Mouse (Mus musculus) kidney, embryonic 16.5 days (tissue): ENCODE results near the gene Mtf1. TPM values are rescaled to one million over a fixed set of nuclear protein-coding genes. Genes with fewer than 3 reads are reported as not detected.

Experiments used
- ATAC-seq: fragments of 200-750 bp; cut with Nextera tagmentation; 2 replicates; pipeline ENCODE4 v1.8.0; 2017; ENCODE audit warnings: moderate TSS enrichment; ENCODE audit not compliant: low FRiP score, low TSS enrichment
- H3K27ac ChIP-seq: fragments of 300-500 bp; sonication (generic); 2 replicates; pipeline ENCODE4 v1.5.1; 2014; ENCODE audit warnings: low read length
- H3K27me3 ChIP-seq: fragments of 300-500 bp; sonication (generic); 2 replicates; pipeline ENCODE4 v1.6.1; 2014; ENCODE audit warnings: low read length, control low read depth, mixed read lengths; ENCODE audit not compliant: insufficient read depth
- H3K36me3 ChIP-seq: fragments of 300-500 bp; sonication (generic); 2 replicates; pipeline ENCODE4 v1.6.1; 2014; ENCODE audit warnings: low read length, control low read depth, mixed read lengths; ENCODE audit not compliant: insufficient read depth
- H3K4me1 ChIP-seq: fragments of 300-500 bp; sonication (generic); 2 replicates; pipeline ENCODE4 v1.6.1; 2014; ENCODE audit warnings: low read length, control low read depth, mixed read lengths; ENCODE audit not compliant: insufficient read depth
- H3K4me2 ChIP-seq: fragments of 300-500 bp; sonication (generic); replicated peaks from 2 replicates; pipeline ENCODE4 v1.6.1; 2014; ENCODE audit warnings: low read depth, low read length
- H3K4me3 ChIP-seq: fragments of 300-500 bp; sonication (generic); 2 replicates; pipeline ENCODE4 v1.5.1; 2014; ENCODE audit warnings: mild to moderate bottlenecking, low read length
- H3K9ac ChIP-seq: fragments of 300-500 bp; sonication (generic); replicated peaks from 2 replicates; pipeline ENCODE4 v1.6.1; 2014; ENCODE audit warnings: low read length
- H3K9me3 ChIP-seq: fragments of 300-500 bp; sonication (generic); 2 replicates; pipeline ENCODE4 v1.6.1; 2016; ENCODE audit warnings: low read length, control low read depth
- whole genome bisulfite sequencing: fragments of 180-500 bp; shearing (Covaris S2); extraction: QIAGEN DNeasy Blood & Tissue Kit; methylation state at CpG from one replicate; pipeline ENCODE4 v1.1.7; 2014; 5-methylcytosine and 5-hydroxymethylcytosine counted together
- polyA plus RNA-seq: library from polyadenylated mRNA; unstranded; fragments of >200 nt; fragmentation: Nextera tagmentation; extraction: Ambion mirVana; gene quantifications from 2 replicates; pipeline ENCODE4 v1.2.1, GENCODE M21; 2015

Mtf1 gene
- polyA plus RNA-seq, 1 experiment from 2014 or later = 14.0 TPM

- no peaks in the 10 kb centered on the region for H3K9me3 ChIP-seq
- H3K36me3 ChIP-seq = no peaks in the 10 kb centered on the region
- H3K4me1 ChIP-seq = peaks cover 8% of the 10 kb centered on the region
- ATAC-seq = no peak
- H3K9ac ChIP-seq = no peak overlapping the region
- 69% methylated on average over 13 of the region's 13 CpGs for WGBS
- H3K4me2 ChIP-seq = no peak overlapping the region; the same call in 1 of the 2 replicates
- H3K4me3 ChIP-seq = no peak overlapping the region
- H3K27me3 ChIP-seq = no peaks in the 10 kb centered on the region
- 0 out of 2 replicates have a peak overlapping the region, but pooled peaks have one; percentile 24 for H3K27ac ChIP-seq
Measured at GRCm38 (mm10) chr4:124768963-124769591, 32.8 kb upstream of the Mtf1 start.

GRCm38 (mm10) chr4:124770624-124771023 is 31.3 kb upstream of the Mtf1 start:
- WGBS = 66% methylated on average over 5 of the region's 5 CpGs
- Histone ChIP-seq H3K4me2 (no peak overlapping the region), H3K9me3 (no peaks in the 10 kb centered on the region), H3K4me3 (no peak overlapping the region), H3K9ac (no peak overlapping the region), H3K36me3 (no peaks in the 10 kb centered on the region), H3K4me1 (peaks cover 8% of the 10 kb centered on the region), H3K27me3 (no peaks in the 10 kb centered on the region), H3K27ac (no peak overlapping the region)
- no peak for ATAC-seq

GRCm38 (mm10) chr4:124772125-124772524 is 29.8 kb upstream of the Mtf1 start:
- no peaks in the 10 kb centered on the region for H3K36me3 ChIP-seq
- no peaks in the 10 kb centered on the region for H3K9me3 ChIP-seq
- H3K4me2 ChIP-seq = no peak overlapping the region
- no peaks in the 10 kb centered on the region for H3K27me3 ChIP-seq
- no peak overlapping the region for H3K4me3 ChIP-seq
- peak overlapping the region; percentile 19 for H3K27ac ChIP-seq
- peak; percentile 39; the same call in 1 of the 2 replicates for ATAC-seq
- WGBS = 50% methylated on average over 4 of the region's 4 CpGs
- H3K4me1 ChIP-seq = no peaks in the 10 kb centered on the region
- no peak overlapping the region for H3K9ac ChIP-seq

- no peak overlapping the region for H3K4me3 ChIP-seq
- no peak overlapping the region for H3K27ac ChIP-seq
- 96% methylated on average over 2 of the region's 2 CpGs for WGBS
- no peak overlapping the region for H3K4me2 ChIP-seq
- no peaks in the 10 kb centered on the region for H3K9me3 ChIP-seq
- H3K4me1 ChIP-seq = no peaks in the 10 kb centered on the region
- ATAC-seq = no peak
- no peaks in the 10 kb centered on the region for H3K36me3 ChIP-seq
- no peak overlapping the region for H3K9ac ChIP-seq
- H3K27me3 ChIP-seq = no peaks in the 10 kb centered on the region
Measured at GRCm38 (mm10) chr4:124773449-124773848, 28.5 kb upstream of the Mtf1 start.

- no peaks in the 10 kb centered on the region for H3K9me3 ChIP-seq
Measured at GRCm38 (mm10) chr4:124773995-124774394, 27.9 kb upstream of the Mtf1 start.

GRCm38 (mm10) chr4:124774429-124774828 is 27.5 kb upstream of the Mtf1 start:
- no peaks in the 10 kb centered on the region for H3K9me3 ChIP-seq
- 70% methylated on average over 2 of the region's 2 CpGs for WGBS
- no peak overlapping the region for H3K4me3 ChIP-seq
- no peaks in the 10 kb centered on the region for H3K27me3 ChIP-seq
- no peak overlapping the region for H3K4me2 ChIP-seq
- H3K27ac ChIP-seq = no peak overlapping the region
- no peak overlapping the region for H3K9ac ChIP-seq
- no peaks in the 10 kb centered on the region for H3K4me1 ChIP-seq
- 0 out of 2 replicates have a peak, but pooled peaks cover 5% of the 10 kb centered on the region for H3K36me3 ChIP-seq
- no peak for ATAC-seq

More at GRCm38 (mm10) chr4:124773995-124774394, 27.9 kb upstream of the Mtf1 start:
- H3K4me3 ChIP-seq = no peak overlapping the region
- no peak for ATAC-seq
- no peak overlapping the region for H3K4me2 ChIP-seq
- H3K27ac ChIP-seq = no peak overlapping the region
- 0 out of 2 replicates have a peak, but pooled peaks cover 2% of the 10 kb centered on the region for H3K36me3 ChIP-seq
- H3K27me3 ChIP-seq = no peaks in the 10 kb centered on the region
- H3K4me1 ChIP-seq = no peaks in the 10 kb centered on the region
- 94% methylated on average over 6 of the region's 6 CpGs for WGBS
- H3K9ac ChIP-seq = no peak overlapping the region

GRCm38 (mm10) chr4:124781361-124781760 is 20.5 kb upstream of the Mtf1 start:
- H3K27ac ChIP-seq = no peak overlapping the region
- H3K4me3 ChIP-seq = no peak overlapping the region
- no peaks in the 10 kb centered on the region for H3K9me3 ChIP-seq
- peaks cover 35% of the 10 kb centered on the region for H3K36me3 ChIP-seq
- H3K4me1 ChIP-seq = peaks cover 6% of the 10 kb centered on the region
- H3K4me2 ChIP-seq = no peak overlapping the region
- no peak overlapping the region for H3K9ac ChIP-seq
- ATAC-seq = no peak
- WGBS = 91% methylated on average over 7 of the region's 7 CpGs
- no peaks in the 10 kb centered on the region for H3K27me3 ChIP-seq

- H3K4me2 ChIP-seq = no peak overlapping the region
- H3K27ac ChIP-seq = no peak overlapping the region
- H3K27me3 ChIP-seq = no peaks in the 10 kb centered on the region
- H3K9me3 ChIP-seq = no peaks in the 10 kb centered on the region
- peaks cover 6% of the 10 kb centered on the region for H3K4me1 ChIP-seq
- H3K36me3 ChIP-seq = peaks cover 44% of the 10 kb centered on the region
- 92% methylated on average over 8 of the region's 8 CpGs for WGBS
- no peak for ATAC-seq
- no peak overlapping the region for H3K4me3 ChIP-seq
- no peak overlapping the region for H3K9ac ChIP-seq
Measured at GRCm38 (mm10) chr4:124782395-124782794, 19.5 kb upstream of the Mtf1 start.

- Histone ChIP-seq H3K4me2 (no peak overlapping the region), H3K9ac (no peak overlapping the region), H3K4me3 (no peak overlapping the region), H3K9me3 (no peaks in the 10 kb centered on the region), H3K36me3 (peaks cover 49% of the 10 kb centered on the region), H3K27ac (no peak overlapping the region), H3K27me3 (no peaks in the 10 kb centered on the region), H3K4me1 (peaks cover 6% of the 10 kb centered on the region)
- 43% methylated on average over 8 of the region's 8 CpGs for WGBS
- ATAC-seq = peak; percentile 82
Measured at GRCm38 (mm10) chr4:124783937-124784336, 18.0 kb upstream of the Mtf1 start.

GRCm38 (mm10) chr4:124790013-124790412 is 11.9 kb upstream of the Mtf1 start:
- WGBS = 77% methylated on average over 4 of the region's 4 CpGs
- no peak for ATAC-seq
- H3K36me3 ChIP-seq = peaks cover 57% of the 10 kb centered on the region

More at GRCm38 (mm10) chr4:124790013-124790412, 11.9 kb upstream of the Mtf1 start:
- no peaks in the 10 kb centered on the region for H3K4me1 ChIP-seq
- no peak overlapping the region for H3K9ac ChIP-seq
- H3K4me3 ChIP-seq = no peak overlapping the region
- no peak overlapping the region for H3K27ac ChIP-seq
- no peaks in the 10 kb centered on the region for H3K27me3 ChIP-seq
- H3K4me2 ChIP-seq = no peak overlapping the region
- H3K9me3 ChIP-seq = no peaks in the 10 kb centered on the region
